Mouse (Mus musculus): Measurements from ENCODE around the gene Cyb561a3. TPM values are rescaled to one million over a fixed set of nuclear protein-coding genes. Genes with fewer than 3 reads are reported as not detected.
A peak's percentile ranks its signal among the peaks of the same experiment; 100 is the strongest.

Gene Cyb561a3
- polyA plus RNA-seq, 2 experiments, result 18.9 to 23.1 TPM

- Histone ChIP-seq H3K9me3 (ENCODE audit: control insufficient read depth, low read length) (no peaks in the 10 kb centered on the region), H3K27me3 (ENCODE audit: control insufficient read depth, insufficient read depth, low read length) (no peaks in the 10 kb centered on the region), H3K9ac (ENCODE audit: low read depth, low read length, severe bottlenecking) (no peak overlapping the region), H3K4me2 (replicated peaks; ENCODE audit: low read depth, low read length, severe bottlenecking) (no peak overlapping the region), H3K36me3 (ENCODE audit: control insufficient read depth, insufficient read depth, low read length) (peaks cover 25% of the 10 kb centered on the region), H3K4me1 (ENCODE audit: control insufficient read depth, insufficient read depth, low read length) (peaks cover 21% of the 10 kb centered on the region), H3K4me3 (replicated peaks; ENCODE audit: low read length) (no peak overlapping the region; the same call in 1 of the 2 replicates), H3K27ac (replicated peaks; ENCODE audit: low read depth, low read length) (no peak overlapping the region)
- ATAC-seq (ENCODE audit: low FRiP score, low read depth) (no peak), DNase-seq (ENCODE audit: low spot score) (no peak)
- 87% methylated on average over 18 of the region's 18 CpGs for WGBS
- TF ChIP-seq POLR2A (IDR thresholded peaks at IDR 0.05; ENCODE audit: borderline replicate concordance, extremely low read depth, insufficient read depth, insufficient read length), result no peak
Observed at GRCm38 (mm10) chr19:10603660-10604523, 26.9 kb downstream of the Cyb561a3 start.

- Histone ChIP-seq H3K9me3 (ENCODE audit: control insufficient read depth, low read length) (no peaks in the 10 kb centered on the region), H3K4me1 (ENCODE audit: control insufficient read depth, insufficient read depth, low read length) (peaks cover 21% of the 10 kb centered on the region), H3K4me3 (replicated peaks; ENCODE audit: low read length) (peak overlapping the region; percentile 85), H3K9ac (ENCODE audit: low read depth, low read length, severe bottlenecking) (peak overlapping the region; percentile 92), H3K4me2 (replicated peaks; ENCODE audit: low read depth, low read length, severe bottlenecking) (peak overlapping the region; percentile 68), H3K27ac (replicated peaks; ENCODE audit: low read depth, low read length) (peak overlapping the region; percentile 86), H3K27me3 (ENCODE audit: control insufficient read depth, insufficient read depth, low read length) (no peaks in the 10 kb centered on the region), H3K36me3 (ENCODE audit: control insufficient read depth, insufficient read depth, low read length) (peaks cover 30% of the 10 kb centered on the region)
- WGBS, result 33% methylated on average over 3 of the region's 3 CpGs
- ATAC-seq (ENCODE audit: low FRiP score, low read depth), result no peak
- no peak for DNase-seq (ENCODE audit: low spot score)
- TF ChIP-seq POLR2A (IDR thresholded peaks at IDR 0.05; ENCODE audit: borderline replicate concordance, extremely low read depth, insufficient read depth, insufficient read length), result no peak
Observed at GRCm38 (mm10) chr19:10604534-10604933, 27.6 kb downstream of the Cyb561a3 start.

DNA sequence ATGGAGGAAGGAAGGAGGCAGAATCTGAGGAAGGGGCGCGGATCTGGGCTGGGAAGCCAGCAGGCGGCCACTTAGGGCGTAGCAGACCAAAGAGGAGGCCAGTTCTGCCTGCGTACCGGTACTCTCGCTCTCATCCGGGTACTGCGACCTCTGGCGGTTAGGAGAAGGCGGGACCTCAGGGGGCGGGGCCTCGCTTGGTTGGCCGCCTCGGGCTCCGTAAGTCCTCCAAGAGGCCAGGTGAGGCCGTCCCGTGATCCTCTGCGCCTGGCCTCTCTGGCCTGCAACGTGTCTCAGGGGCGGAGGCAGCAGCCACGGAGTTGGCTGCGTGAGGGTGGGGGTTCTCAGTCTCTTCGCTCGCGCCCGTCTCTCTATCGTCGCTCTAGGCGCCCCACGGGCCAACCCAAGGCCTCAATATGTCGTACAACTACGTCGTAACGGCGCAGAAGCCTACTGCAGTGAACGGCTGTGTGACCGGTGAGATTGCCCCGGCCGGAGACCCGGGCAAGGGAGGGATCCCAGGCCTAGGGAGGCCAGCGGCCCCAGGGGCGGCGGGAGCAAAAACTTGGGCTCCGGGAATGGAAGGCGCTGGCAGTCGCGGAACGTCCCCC lies 28.4 kb downstream of the Cyb561a3 start, which contains the start of the genes Ddb1 and Tkfc:
TSS of gene Ddb1 (plus strand) at position 35 of the 608 bp plus-strand sequence.
TSS of gene Tkfc (minus strand) at position 362 of the 608 bp plus-strand sequence.
- no peaks in the 10 kb centered on the region for H3K27me3 ChIP-seq (ENCODE audit: control insufficient read depth, insufficient read depth, low read length)
- DNase-seq (ENCODE audit: low spot score) (peak; percentile 99), ATAC-seq (ENCODE audit: low FRiP score, low read depth) (peak; percentile 96)
- peak within 1 kb of the TSS; percentile 68 for H3K4me2 ChIP-seq (replicated peaks; ENCODE audit: low read depth, low read length, severe bottlenecking)
- peak within 1 kb of the TSS; percentile 85 for H3K4me3 ChIP-seq (replicated peaks; ENCODE audit: low read length)
- no peaks in the 10 kb centered on the region for H3K9me3 ChIP-seq (ENCODE audit: control insufficient read depth, low read length)
- WGBS, result under 1% methylated on average over 43 of the region's 49 CpGs
- H3K9ac ChIP-seq (ENCODE audit: low read depth, low read length, severe bottlenecking), result peak within 1 kb of the TSS; percentile 92
- H3K4me1 ChIP-seq (ENCODE audit: control insufficient read depth, insufficient read depth, low read length), result peaks cover 21% of the 10 kb centered on the region
- peaks cover 36% of the 10 kb centered on the region for H3K36me3 ChIP-seq (ENCODE audit: control insufficient read depth, insufficient read depth, low read length)
- peak within 1 kb of the TSS; percentile 86 for H3K27ac ChIP-seq (replicated peaks; ENCODE audit: low read depth, low read length)
- peak; percentile 98 for TF ChIP-seq POLR2A (IDR thresholded peaks at IDR 0.05; ENCODE audit: borderline replicate concordance, extremely low read depth, insufficient read depth, insufficient read length)

GRCm38 (mm10) chr19:10605901-10606622 lies 29.1 kb downstream of the Cyb561a3 start:
- DNase-seq (ENCODE audit: low spot score), result peak; percentile 16
- peaks cover 43% of the 10 kb centered on the region for H3K36me3 ChIP-seq (ENCODE audit: control insufficient read depth, insufficient read depth, low read length)
- H3K27ac ChIP-seq (replicated peaks; ENCODE audit: low read depth, low read length), result peak overlapping the region; percentile 86
- no peaks in the 10 kb centered on the region for H3K27me3 ChIP-seq (ENCODE audit: control insufficient read depth, insufficient read depth, low read length)
- no peak for ATAC-seq (ENCODE audit: low FRiP score, low read depth)
- no peak for TF ChIP-seq POLR2A (IDR thresholded peaks at IDR 0.05; ENCODE audit: borderline replicate concordance, extremely low read depth, insufficient read depth, insufficient read length)
- H3K9ac ChIP-seq (ENCODE audit: low read depth, low read length, severe bottlenecking), result peak overlapping the region; percentile 92
- peaks cover 21% of the 10 kb centered on the region for H3K4me1 ChIP-seq (ENCODE audit: control insufficient read depth, insufficient read depth, low read length)
- H3K4me2 ChIP-seq (replicated peaks; ENCODE audit: low read depth, low read length, severe bottlenecking), result peak overlapping the region; percentile 68
- peak overlapping the region; percentile 85 for H3K4me3 ChIP-seq (replicated peaks; ENCODE audit: low read length)
- WGBS, result 7% methylated on average over 20 of the region's 20 CpGs
- no peaks in the 10 kb centered on the region for H3K9me3 ChIP-seq (ENCODE audit: control insufficient read depth, low read length)

Measured in limb, embryonic 14.5 days (tissue).